Mouse (Mus musculus): ENCODE data around the gene Gm20388.

Gm20388 gene

GRCm38 (mm10) chr8:120397444-120398411 lies 487.1 kb downstream of the Gm20388 start:
- intact Hi-C loops (cut with DNase I), result no loop called here

GRCm38 (mm10) chr8:120399212-120399934 lies 488.7 kb downstream of the Gm20388 start:
- intact Hi-C loops (cut with DNase I), result no loop called here

GRCm38 (mm10) chr8:120401216-120401615 lies 490.6 kb downstream of the Gm20388 start:
- intact Hi-C loops (cut with DNase I), result no loop called here

- intact Hi-C loops (cut with DNase I), result no loop called here
Measured at GRCm38 (mm10) chr8:120401712-120402111, 491.1 kb downstream of the Gm20388 start.

GRCm38 (mm10) chr8:120403606-120404269 lies 493.1 kb downstream of the Gm20388 start:
- intact Hi-C loops (cut with DNase I), result no loop called here

GRCm38 (mm10) chr8:120404609-120405036 lies 494.0 kb downstream of the Gm20388 start:
- intact Hi-C loops (cut with DNase I), result loop anchor here (5.0 kb wide), 1 partner anchor 133 kb away; no protein-coding TSS in a partner anchor

- intact Hi-C loops (cut with DNase I), result loop anchor here (5.0 kb wide), 1 partner anchor 131 kb away; no protein-coding TSS in a partner anchor
Measured at GRCm38 (mm10) chr8:120406008-120406632, 495.5 kb downstream of the Gm20388 start.

GRCm38 (mm10) chr8:120407701-120408240 lies 497.1 kb downstream of the Gm20388 start:
- intact Hi-C loops (cut with DNase I), result loop anchor here (5.0 kb wide), 1 partner anchor 130 kb away; no protein-coding TSS in a partner anchor

GRCm38 (mm10) chr8:120408241-120409215 lies 497.9 kb downstream of the Gm20388 start:
- intact Hi-C loops (cut with DNase I), result loop anchor here (5.0 kb wide), 1 partner anchor 129 kb away; no protein-coding TSS in a partner anchor

- intact Hi-C loops (cut with DNase I), result loop anchor here (5.0 kb wide), 2 partner anchors 73 to 128 kb away; no protein-coding TSS in a partner anchor
Measured at GRCm38 (mm10) chr8:120409371-120410013, 498.9 kb downstream of the Gm20388 start.

- intact Hi-C loops (cut with DNase I), result loop anchor here (5.0 kb wide), 1 partner anchor 71 kb away; no protein-coding TSS in a partner anchor
Measured at GRCm38 (mm10) chr8:120411059-120411458, 500.4 kb downstream of the Gm20388 start.

GRCm38 (mm10) chr8:120411862-120412261 lies 501.2 kb downstream of the Gm20388 start:
- intact Hi-C loops (cut with DNase I), result loop anchor here (5.0 kb wide), 1 partner anchor 70 kb away; no protein-coding TSS in a partner anchor

- intact Hi-C loops (cut with DNase I), result loop anchor here (5.0 kb wide), 1 partner anchor 70 kb away; no protein-coding TSS in a partner anchor
Measured at GRCm38 (mm10) chr8:120412357-120412756, 501.7 kb downstream of the Gm20388 start.

- intact Hi-C loops (cut with DNase I), result loop anchor here (5.0 kb wide), 1 partner anchor 69 kb away; no protein-coding TSS in a partner anchor
Measured at GRCm38 (mm10) chr8:120412911-120413625, 502.4 kb downstream of the Gm20388 start.

- intact Hi-C loops (cut with DNase I), result loop anchor here (5.0 kb wide), 1 partner anchor 69 kb away; no protein-coding TSS in a partner anchor
Measured at GRCm38 (mm10) chr8:120413626-120413988, 503.0 kb downstream of the Gm20388 start.

- intact Hi-C loops (cut with DNase I), result loop anchor here (5.0 kb wide), 1 partner anchor 68 kb away; no protein-coding TSS in a partner anchor
Measured at GRCm38 (mm10) chr8:120414216-120414615, 503.6 kb downstream of the Gm20388 start.

- intact Hi-C loops (cut with DNase I), result no loop called here
Measured at GRCm38 (mm10) chr8:120415474-120415873, 504.8 kb downstream of the Gm20388 start.

- intact Hi-C loops (cut with DNase I), result no loop called here
Measured at GRCm38 (mm10) chr8:120416173-120416521, 505.5 kb downstream of the Gm20388 start.

Data from adrenal gland (tissue).